Mouse (Mus musculus): ENCODE measurements around the gene Kmt2a. TPM values are rescaled to one million over a fixed set of nuclear protein-coding genes. Genes with fewer than 3 reads are reported as not detected.
A peak's percentile ranks its signal among the peaks of the same experiment; 100 is the strongest.
"Not testable (repeated sequence)": the region's sequence is repeated elsewhere in the genome, so short reads cannot be mapped to it uniquely, and the experiment has no call there.

The Kmt2a gene
- polyA plus RNA-seq, 1 experiment: 0.29 TPM

- TF ChIP-seq GATA1 (IDR thresholded peaks at IDR 0.05; ENCODE audit: low read length) (no peak), TAL1 (IDR thresholded peaks at IDR 0.05; ENCODE audit: low read length) (no peak)
- Histone ChIP-seq H3K27me3 (ENCODE audit: control insufficient read depth) (peaks cover 48% of the 10 kb centered on the region), H3K4me3 (replicated peaks) (no peak overlapping the region), H3K36me3 (ENCODE audit: control insufficient read depth) (no peaks in the 10 kb centered on the region; the same call in 1 of the 2 replicates), H3K4me1 (ENCODE audit: control insufficient read depth) (peaks cover 17% of the 10 kb centered on the region), H3K9me3 (ENCODE audit: control insufficient read depth, low read length) (no peaks in the 10 kb centered on the region)
Observed at GRCm38 (mm10) chr9:44798298-44798697, 82.8 kb downstream of the Kmt2a start.

- H3K36me3 ChIP-seq (ENCODE audit: control insufficient read depth): peaks cover 16% of the 10 kb centered on the region
- TF ChIP-seq TAL1 (IDR thresholded peaks at IDR 0.05; ENCODE audit: low read length) (no peak), GATA1 (IDR thresholded peaks at IDR 0.05; ENCODE audit: low read length) (no peak)
- H3K27me3 ChIP-seq (ENCODE audit: control insufficient read depth): peaks cover 8% of the 10 kb centered on the region
- no peak overlapping the region for H3K4me3 ChIP-seq (replicated peaks)
- H3K9me3 ChIP-seq (ENCODE audit: control insufficient read depth, low read length): no peaks in the 10 kb centered on the region
- H3K4me1 ChIP-seq (ENCODE audit: control insufficient read depth): no peaks in the 10 kb centered on the region
Observed at GRCm38 (mm10) chr9:44792842-44793241, 88.3 kb downstream of the Kmt2a start.

DNA sequence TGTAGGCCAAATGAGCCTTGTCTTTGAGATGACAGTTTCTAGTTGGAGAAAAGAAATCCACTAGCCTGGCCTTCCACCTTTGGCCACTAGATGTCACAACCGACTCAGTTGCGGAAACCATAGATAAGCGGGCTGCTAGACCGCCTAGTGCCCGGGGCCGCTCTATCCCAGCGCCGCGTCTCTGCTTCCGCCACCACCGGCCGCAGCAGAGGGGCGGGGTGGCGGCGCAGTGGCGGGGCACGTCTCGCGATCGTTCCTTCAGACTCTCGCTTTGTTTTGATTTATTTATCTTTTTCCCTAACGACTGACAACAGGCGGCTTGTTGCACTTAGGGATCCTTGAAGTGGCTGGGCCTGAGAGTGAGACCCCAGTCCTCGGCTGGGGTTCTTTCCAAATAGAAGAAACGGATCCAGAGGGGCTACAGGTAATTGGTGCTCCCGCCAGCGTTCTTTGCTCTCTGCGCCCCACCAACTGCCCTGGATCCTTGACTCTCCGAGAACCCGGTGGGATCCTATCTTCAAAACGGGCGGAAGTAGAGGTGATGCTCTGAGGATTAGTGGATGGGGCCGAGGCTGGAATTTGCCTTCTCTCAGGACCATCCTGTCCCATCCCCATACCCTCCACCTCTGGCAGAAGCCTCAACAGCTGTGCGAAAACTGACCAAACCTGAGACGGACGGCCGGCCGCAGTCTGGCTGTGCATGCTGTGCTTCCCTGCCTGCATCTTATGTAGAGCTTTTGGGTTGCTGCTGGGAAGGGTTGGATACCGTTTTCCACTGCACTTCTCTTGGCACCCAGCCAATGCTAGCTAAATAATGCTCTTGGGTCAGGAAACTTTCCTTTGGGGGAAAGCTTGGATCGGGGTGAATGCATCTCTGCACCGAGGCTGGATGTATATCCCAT lies 108.1 kb downstream of the Kmt2a start:
- no peaks in the 10 kb centered on the region; the same call in 1 of the 2 replicates for H3K9me3 ChIP-seq (ENCODE audit: control insufficient read depth, low read length)
- peaks cover 26% of the 10 kb centered on the region for H3K4me1 ChIP-seq (ENCODE audit: control insufficient read depth)
- H3K27me3 ChIP-seq (ENCODE audit: control insufficient read depth): no peaks in the 10 kb centered on the region
- peak overlapping the region; percentile 77 for H3K4me3 ChIP-seq (replicated peaks)
- H3K36me3 ChIP-seq (ENCODE audit: control insufficient read depth): no peaks in the 10 kb centered on the region
- TF ChIP-seq GATA1 (IDR thresholded peaks at IDR 0.05; ENCODE audit: low read length) (peak; percentile 69), TAL1 (IDR thresholded peaks at IDR 0.05; ENCODE audit: low read length) (no peak)

DNA sequence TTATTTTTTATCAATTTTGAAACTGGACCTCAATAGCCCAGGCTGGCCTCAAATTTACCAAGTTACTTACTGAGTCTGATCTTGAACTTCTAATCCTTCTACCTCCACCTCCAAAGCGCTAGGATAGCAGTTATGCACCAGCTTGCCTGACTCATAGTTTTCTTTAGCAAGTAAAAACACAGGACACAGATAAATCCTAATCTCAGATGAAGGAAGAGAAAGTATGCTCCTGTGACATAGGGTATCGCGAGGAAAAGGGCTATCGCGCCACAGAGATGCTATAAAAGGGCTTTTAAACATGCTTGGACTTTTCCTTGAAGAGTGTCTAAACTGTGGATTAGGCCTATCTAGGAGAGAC lies 108.7 kb downstream of the Kmt2a start:
- Histone ChIP-seq H3K9me3 (ENCODE audit: control insufficient read depth, low read length) (no peaks in the 10 kb centered on the region; the same call in 1 of the 2 replicates), H3K4me3 (replicated peaks) (peak overlapping the region; percentile 77), H3K36me3 (ENCODE audit: control insufficient read depth) (no peaks in the 10 kb centered on the region), H3K27me3 (ENCODE audit: control insufficient read depth) (no peaks in the 10 kb centered on the region), H3K4me1 (ENCODE audit: control insufficient read depth) (peaks cover 26% of the 10 kb centered on the region)
- TF ChIP-seq GATA1 (IDR thresholded peaks at IDR 0.05; ENCODE audit: low read length) (no peak), TAL1 (IDR thresholded peaks at IDR 0.05; ENCODE audit: low read length) (no peak)

- Histone ChIP-seq H3K27me3 (ENCODE audit: control insufficient read depth) (no peaks in the 10 kb centered on the region), H3K4me1 (ENCODE audit: control insufficient read depth) (peaks cover 34% of the 10 kb centered on the region), H3K4me3 (replicated peaks) (no peak overlapping the region), H3K36me3 (ENCODE audit: control insufficient read depth) (no peaks in the 10 kb centered on the region), H3K9me3 (ENCODE audit: control insufficient read depth, low read length) (no peaks in the 10 kb centered on the region; the same call in 1 of the 2 replicates)
- TF ChIP-seq GATA1 (IDR thresholded peaks at IDR 0.05; ENCODE audit: low read length) (no peak), TAL1 (IDR thresholded peaks at IDR 0.05; ENCODE audit: low read length) (no peak)
Observed at GRCm38 (mm10) chr9:44771376-44771775, 109.7 kb downstream of the Kmt2a start.

GRCm38 (mm10) chr9:44768029-44768394 lies 113.1 kb downstream of the Kmt2a start:
- not testable (repeated sequence) for H3K36me3 ChIP-seq (ENCODE audit: control insufficient read depth); H3K27me3 ChIP-seq (ENCODE audit: control insufficient read depth); H3K9me3 ChIP-seq (ENCODE audit: control insufficient read depth, low read length)
- peaks cover 35% of the 10 kb centered on the region for H3K4me1 ChIP-seq (ENCODE audit: control insufficient read depth)
- H3K4me3 ChIP-seq (replicated peaks): peak overlapping the region; percentile 96

- TF ChIP-seq TAL1 (IDR thresholded peaks at IDR 0.05; ENCODE audit: low read length) (no peak), GATA1 (IDR thresholded peaks at IDR 0.05; ENCODE audit: low read length) (no peak)
- no peaks in the 10 kb centered on the region; the same call in 1 of the 2 replicates for H3K9me3 ChIP-seq (ENCODE audit: control insufficient read depth, low read length)
- H3K36me3 ChIP-seq (ENCODE audit: control insufficient read depth): peaks cover 7% of the 10 kb centered on the region
- H3K4me1 ChIP-seq (ENCODE audit: control insufficient read depth): peaks cover 31% of the 10 kb centered on the region
- no peaks in the 10 kb centered on the region for H3K27me3 ChIP-seq (ENCODE audit: control insufficient read depth)
- peak within 1 kb of the TSS; percentile 96 for H3K4me3 ChIP-seq (replicated peaks)
Observed at GRCm38 (mm10) chr9:44767101-44768028, 113.7 kb downstream of the Kmt2a start, which contains the start of the genes Arcn1 and Ift46. Gene Arcn1, minus strand, starts transcription at chr9:44767845. Gene Ift46, plus strand, starts transcription at chr9:44767908.

- TF ChIP-seq GATA1 (IDR thresholded peaks at IDR 0.05; ENCODE audit: low read length) (no peak), TAL1 (IDR thresholded peaks at IDR 0.05; ENCODE audit: low read length) (no peak)
- H3K36me3 ChIP-seq (ENCODE audit: control insufficient read depth): peaks cover 66% of the 10 kb centered on the region
- no peaks in the 10 kb centered on the region for H3K27me3 ChIP-seq (ENCODE audit: control insufficient read depth)
- no peak overlapping the region for H3K4me3 ChIP-seq (replicated peaks)
- H3K4me1 ChIP-seq (ENCODE audit: control insufficient read depth): peaks cover 15% of the 10 kb centered on the region
- no peaks in the 10 kb centered on the region for H3K9me3 ChIP-seq (ENCODE audit: control insufficient read depth, low read length)
Observed at GRCm38 (mm10) chr9:44760873-44761272, 120.2 kb downstream of the Kmt2a start.

Other genes with a start within 250 kb of the Kmt2a start
- gene Treh, start 208.1 kb downstream of the Kmt2a start, polyA plus RNA-seq (2012): not detected in 2 replicates
- gene Phldb1, start 146.1 kb downstream of the Kmt2a start, polyA plus RNA-seq (2012): 0.15 and 0.23 TPM in 2 replicates
- 0.33 and 0.52 TPM in 2 replicates for gene Arcn1, start 113.5 kb downstream of the Kmt2a start, polyA plus RNA-seq (2012)
- 0.29 and 0.86 TPM in 2 replicates for gene Ift46, start 113.4 kb downstream of the Kmt2a start, polyA plus RNA-seq (2012)
- 0.01 TPM in 1 of 2 replicates, not detected in the other for gene Tmem25, start 82.0 kb downstream of the Kmt2a start, polyA plus RNA-seq (2012)
- gene Ttc36, start 78.2 kb downstream of the Kmt2a start, polyA plus RNA-seq (2012): 0.12 and 0.83 TPM in 2 replicates
- gene Atp5l, start 39.4 kb upstream of the Kmt2a start, polyA plus RNA-seq (2012): 7.2 and 8.5 TPM in 2 replicates
- 0.21 and 0.31 TPM in 2 replicates for gene Ube4a, start 84.3 kb upstream of the Kmt2a start, polyA plus RNA-seq (2012)
- gene Cd3g, start 99.1 kb upstream of the Kmt2a start, polyA plus RNA-seq (2012): not detected in 2 replicates
- gene Cd3d, start 100.5 kb upstream of the Kmt2a start, polyA plus RNA-seq (2012): not detected in 2 replicates
- gene Cd3e, start 128.3 kb upstream of the Kmt2a start, polyA plus RNA-seq (2012): 0.02 TPM in 1 of 2 replicates, not detected in the other
- not detected in 2 replicates for gene Mpzl2, start 158.5 kb upstream of the Kmt2a start, polyA plus RNA-seq (2012)
- gene Mpzl3, start 173.9 kb upstream of the Kmt2a start, polyA plus RNA-seq (2012): not detected in 2 replicates
- 0.03 TPM in 1 of 2 replicates, not detected in the other for gene Jaml, start 197.9 kb upstream of the Kmt2a start, polyA plus RNA-seq (2012)
- gene Scn2b, start 236.5 kb upstream of the Kmt2a start, polyA plus RNA-seq (2012): not detected in 2 replicates